Mouse (Mus musculus): Measurements from ENCODE around the gene Odc1. TPM values are rescaled to one million over a fixed set of nuclear protein-coding genes. Genes with fewer than 3 reads are reported as not detected.
A peak's percentile ranks its signal among the peaks of the same experiment; 100 is the strongest.

Odc1 gene
- polyA plus RNA-seq, 1 experiment from 2014 or later = 148 TPM

GRCm38 (mm10) chr12:17553627-17554026 is 9.0 kb downstream of the Odc1 start:
- peaks cover 31% of the 10 kb centered on the region for H3K36me3 ChIP-seq
- H3K9ac ChIP-seq = no peak overlapping the region
- no peak overlapping the region for H3K4me3 ChIP-seq
- H3K4me2 ChIP-seq = no peak overlapping the region
- no peaks in the 10 kb centered on the region for H3K27me3 ChIP-seq
- no peak overlapping the region for H3K27ac ChIP-seq
- H3K9me3 ChIP-seq = no peaks in the 10 kb centered on the region
- ATAC-seq (ENCODE audit: low FRiP score) = no peak
- H3K4me1 ChIP-seq (replicated peaks) = peaks cover 21% of the 10 kb centered on the region
- 81% methylated on average over 5 of the region's 5 CpGs for WGBS

GRCm38 (mm10) chr12:17554200-17554951 is 9.8 kb downstream of the Odc1 start:
- Histone ChIP-seq H3K9ac (no peak overlapping the region), H3K27me3 (no peaks in the 10 kb centered on the region), H3K4me3 (no peak overlapping the region), H3K36me3 (peaks cover 23% of the 10 kb centered on the region), H3K4me1 (replicated peaks) (peaks cover 21% of the 10 kb centered on the region), H3K9me3 (no peaks in the 10 kb centered on the region), H3K4me2 (no peak overlapping the region), H3K27ac (no peak overlapping the region)
- 35% methylated on average over 15 of the region's 15 CpGs for WGBS
- peak; percentile 12 for ATAC-seq (ENCODE audit: low FRiP score)

- Histone ChIP-seq H3K27me3 (no peaks in the 10 kb centered on the region), H3K27ac (peak overlapping the region; percentile 87), H3K4me1 (replicated peaks) (peaks cover 21% of the 10 kb centered on the region), H3K9me3 (no peaks in the 10 kb centered on the region), H3K36me3 (peaks cover 4% of the 10 kb centered on the region), H3K9ac (peak overlapping the region; percentile 26; the same call in 1 of the 2 replicates), H3K4me2 (peak overlapping the region; percentile 31), H3K4me3 (no peak overlapping the region)
- WGBS = 32% methylated on average over 21 of the region's 21 CpGs
- peak; percentile 76 for ATAC-seq (ENCODE audit: low FRiP score)
Observed at GRCm38 (mm10) chr12:17556430-17557343, 12.1 kb downstream of the Odc1 start.

- Histone ChIP-seq H3K9ac (peak overlapping the region; percentile 26; the same call in 1 of the 2 replicates), H3K27me3 (no peaks in the 10 kb centered on the region), H3K4me1 (replicated peaks) (peaks cover 21% of the 10 kb centered on the region), H3K9me3 (no peaks in the 10 kb centered on the region), H3K4me3 (no peak overlapping the region), H3K27ac (peak overlapping the region; percentile 87), H3K4me2 (peak overlapping the region; percentile 31), H3K36me3 (no peaks in the 10 kb centered on the region)
- peak; percentile 53 for ATAC-seq (ENCODE audit: low FRiP score)
- WGBS = 5% methylated on average over 7 of the region's 7 CpGs
Observed at GRCm38 (mm10) chr12:17557344-17557966, 12.9 kb downstream of the Odc1 start.

GRCm38 (mm10) chr12:17557967-17558345 is 13.4 kb downstream of the Odc1 start:
- Histone ChIP-seq H3K4me2 (peak overlapping the region; percentile 31; the same call in 1 of the 2 replicates), H3K27me3 (no peaks in the 10 kb centered on the region), H3K4me1 (replicated peaks) (peaks cover 21% of the 10 kb centered on the region), H3K36me3 (no peaks in the 10 kb centered on the region), H3K9ac (no peak overlapping the region), H3K4me3 (no peak overlapping the region), H3K27ac (peak overlapping the region; percentile 87), H3K9me3 (no peaks in the 10 kb centered on the region)
- ATAC-seq (ENCODE audit: low FRiP score) = peak; percentile 56
- WGBS = 19% methylated on average over 2 of the region's 2 CpGs

GRCm38 (mm10) chr12:17562396-17562795 is 17.8 kb downstream of the Odc1 start:
- 92% methylated on average over 1 of the region's 1 CpGs for WGBS

GRCm38 (mm10) chr12:17565393-17566045 is 20.9 kb downstream of the Odc1 start:
- Histone ChIP-seq H3K4me2 (no peak overlapping the region), H3K27ac (no peak overlapping the region), H3K27me3 (no peaks in the 10 kb centered on the region), H3K9ac (no peak overlapping the region), H3K9me3 (no peaks in the 10 kb centered on the region), H3K36me3 (no peaks in the 10 kb centered on the region), H3K4me3 (no peak overlapping the region), H3K4me1 (replicated peaks) (no peaks in the 10 kb centered on the region)
- no peak for ATAC-seq (ENCODE audit: low FRiP score)
- 93% methylated on average over 3 of the region's 3 CpGs for WGBS

More at GRCm38 (mm10) chr12:17562396-17562795, 17.8 kb downstream of the Odc1 start:
- Histone ChIP-seq H3K27me3 (no peaks in the 10 kb centered on the region), H3K36me3 (no peaks in the 10 kb centered on the region), H3K9ac (no peak overlapping the region), H3K4me3 (no peak overlapping the region), H3K4me2 (no peak overlapping the region), H3K9me3 (no peaks in the 10 kb centered on the region), H3K27ac (no peak overlapping the region), H3K4me1 (replicated peaks) (peaks cover 9% of the 10 kb centered on the region)
- no peak for ATAC-seq (ENCODE audit: low FRiP score)

GRCm38 (mm10) chr12:17566046-17566408 is 21.4 kb downstream of the Odc1 start:
- Histone ChIP-seq H3K4me2 (no peak overlapping the region), H3K27ac (no peak overlapping the region), H3K27me3 (no peaks in the 10 kb centered on the region), H3K4me3 (no peak overlapping the region), H3K9ac (no peak overlapping the region), H3K4me1 (replicated peaks) (no peaks in the 10 kb centered on the region), H3K36me3 (no peaks in the 10 kb centered on the region), H3K9me3 (no peaks in the 10 kb centered on the region)
- WGBS = 91% methylated on average over 1 of the region's 1 CpGs
- ATAC-seq (ENCODE audit: low FRiP score) = no peak

GRCm38 (mm10) chr12:17568564-17568963 is 24.0 kb downstream of the Odc1 start:
- Histone ChIP-seq H3K36me3 (no peaks in the 10 kb centered on the region), H3K9me3 (no peaks in the 10 kb centered on the region), H3K4me1 (replicated peaks) (no peaks in the 10 kb centered on the region), H3K4me2 (no peak overlapping the region), H3K27me3 (no peaks in the 10 kb centered on the region), H3K4me3 (no peak overlapping the region), H3K27ac (no peak overlapping the region), H3K9ac (no peak overlapping the region)
- no peak for ATAC-seq (ENCODE audit: low FRiP score)
- 91% methylated on average over 10 of the region's 10 CpGs for WGBS

- Histone ChIP-seq H3K4me3 (no peak overlapping the region), H3K9ac (no peak overlapping the region), H3K27me3 (0 out of 2 replicates have a peak, but pooled peaks cover 5% of the 10 kb centered on the region), H3K36me3 (no peaks in the 10 kb centered on the region), H3K4me1 (replicated peaks) (peaks cover 13% of the 10 kb centered on the region; the same call in 1 of the 2 replicates), H3K27ac (no peak overlapping the region), H3K9me3 (no peaks in the 10 kb centered on the region), H3K4me2 (no peak overlapping the region)
- ATAC-seq (ENCODE audit: low FRiP score) = no peak
- 84% methylated on average over 4 of the region's 4 CpGs for WGBS
Observed at GRCm38 (mm10) chr12:17574591-17574990, 30.0 kb downstream of the Odc1 start.

- Histone ChIP-seq H3K27ac (no peak overlapping the region), H3K9ac (no peak overlapping the region), H3K4me1 (replicated peaks) (peaks cover 13% of the 10 kb centered on the region; the same call in 1 of the 2 replicates), H3K27me3 (0 out of 2 replicates have a peak, but pooled peaks cover 5% of the 10 kb centered on the region), H3K9me3 (no peaks in the 10 kb centered on the region), H3K36me3 (no peaks in the 10 kb centered on the region), H3K4me3 (no peak overlapping the region), H3K4me2 (no peak overlapping the region)
- 62% methylated on average over 5 of the region's 5 CpGs for WGBS
- no peak for ATAC-seq (ENCODE audit: low FRiP score)
Observed at GRCm38 (mm10) chr12:17575156-17575910, 30.7 kb downstream of the Odc1 start.
